Mouse (Mus musculus): ENCODE measurements around the gene Clip4. TPM values are rescaled to one million over a fixed set of nuclear protein-coding genes. Genes with fewer than 3 reads are reported as not detected.

The Clip4 gene
- total RNA-seq, 2 experiments from 2014 or later, result 216 to 251 TPM

- no peak for DNase-seq (ENCODE audit: low spot score)
- intact Hi-C loops (cut with DNase I), result loop anchor here (5.0 kb wide), 1 partner anchor 46 kb away; no protein-coding TSS in a partner anchor
Observed at GRCm38 (mm10) chr17:71783366-71783735, 15.1 kb downstream of the Clip4 start.

GRCm38 (mm10) chr17:71786456-71786855 lies 18.2 kb downstream of the Clip4 start:
- DNase-seq (ENCODE audit: low spot score), result no peak
- intact Hi-C loops (cut with DNase I), result loop anchor here (5.0 kb wide), 1 partner anchor 519 kb away; no protein-coding TSS in a partner anchor

GRCm38 (mm10) chr17:71791109-71791508 lies 22.8 kb downstream of the Clip4 start:
- DNase-seq (ENCODE audit: low spot score), result no peak
- intact Hi-C loops (cut with DNase I), result loop anchor here (10.0 kb wide), 1 partner anchor 126 kb away; no protein-coding TSS in a partner anchor

GRCm38 (mm10) chr17:71791622-71792021 lies 23.3 kb downstream of the Clip4 start:
- no peak for DNase-seq (ENCODE audit: low spot score)
- intact Hi-C loops (cut with DNase I), result loop anchor here (10.0 kb wide), 1 partner anchor 127 kb away; no protein-coding TSS in a partner anchor

- no peak for DNase-seq (ENCODE audit: low spot score)
- intact Hi-C loops (cut with DNase I), result loop anchor here (10.0 kb wide), 1 partner anchor 131 kb away; no protein-coding TSS in a partner anchor
Observed at GRCm38 (mm10) chr17:71795521-71796205, 27.4 kb downstream of the Clip4 start.

GRCm38 (mm10) chr17:71803456-71803855 lies 35.2 kb downstream of the Clip4 start:
- intact Hi-C loops (cut with DNase I), result no loop called here
- DNase-seq (ENCODE audit: low spot score), result no peak

- DNase-seq (ENCODE audit: low spot score), result no peak
- intact Hi-C loops (cut with DNase I), result no loop called here
Observed at GRCm38 (mm10) chr17:71803876-71804275, 35.6 kb downstream of the Clip4 start.

- intact Hi-C loops (cut with DNase I), result no loop called here
- no peak for DNase-seq (ENCODE audit: low spot score)
Observed at GRCm38 (mm10) chr17:71811070-71811469, 42.8 kb downstream of the Clip4 start.

- intact Hi-C loops (cut with DNase I), result no loop called here
- DNase-seq (ENCODE audit: low spot score), result no peak
Observed at GRCm38 (mm10) chr17:71816136-71816864, 48.0 kb downstream of the Clip4 start.

GRCm38 (mm10) chr17:71823622-71824306 lies 55.5 kb downstream of the Clip4 start:
- no peak for DNase-seq (ENCODE audit: low spot score)
- intact Hi-C loops (cut with DNase I), result no loop called here

GRCm38 (mm10) chr17:71826603-71827002 lies 58.3 kb downstream of the Clip4 start:
- DNase-seq (ENCODE audit: low spot score), result no peak

GRCm38 (mm10) chr17:71827627-71828026 lies 59.4 kb downstream of the Clip4 start:
- no peak for DNase-seq (ENCODE audit: low spot score)
- intact Hi-C loops (cut with DNase I), result no loop called here

More at GRCm38 (mm10) chr17:71826603-71827002, 58.3 kb downstream of the Clip4 start:
- intact Hi-C loops (cut with DNase I), result no loop called here

- no peak for DNase-seq (ENCODE audit: low spot score)
- intact Hi-C loops (cut with DNase I), result no loop called here
Observed at GRCm38 (mm10) chr17:71828647-71829414, 60.6 kb downstream of the Clip4 start.

- intact Hi-C loops (cut with DNase I), result no loop called here
- DNase-seq (ENCODE audit: low spot score), result no peak
Observed at GRCm38 (mm10) chr17:71831960-71832359, 63.7 kb downstream of the Clip4 start.

- intact Hi-C loops (cut with DNase I), result no loop called here
- DNase-seq (ENCODE audit: low spot score), result no peak
Observed at GRCm38 (mm10) chr17:71862184-71862583, 93.9 kb downstream of the Clip4 start.

- DNase-seq (ENCODE audit: low spot score), result no peak
- intact Hi-C loops (cut with DNase I), result no loop called here
Observed at GRCm38 (mm10) chr17:71862895-71863294, 94.6 kb downstream of the Clip4 start.

GRCm38 (mm10) chr17:71864039-71864438 lies 95.8 kb downstream of the Clip4 start:
- no peak for DNase-seq (ENCODE audit: low spot score)
- intact Hi-C loops (cut with DNase I), result no loop called here

- intact Hi-C loops (cut with DNase I), result no loop called here
- DNase-seq (ENCODE audit: low spot score), result no peak
Observed at GRCm38 (mm10) chr17:71865437-71865836, 97.2 kb downstream of the Clip4 start.

- no peak for DNase-seq (ENCODE audit: low spot score)
- intact Hi-C loops (cut with DNase I), result no loop called here
Observed at GRCm38 (mm10) chr17:71867892-71868291, 99.6 kb downstream of the Clip4 start.

GRCm38 (mm10) chr17:71868828-71869227 lies 100.6 kb downstream of the Clip4 start:
- intact Hi-C loops (cut with DNase I), result no loop called here
- no peak for DNase-seq (ENCODE audit: low spot score)

Measured in heart, postnatal 25 days (tissue).